In the genomic region with DNA sequence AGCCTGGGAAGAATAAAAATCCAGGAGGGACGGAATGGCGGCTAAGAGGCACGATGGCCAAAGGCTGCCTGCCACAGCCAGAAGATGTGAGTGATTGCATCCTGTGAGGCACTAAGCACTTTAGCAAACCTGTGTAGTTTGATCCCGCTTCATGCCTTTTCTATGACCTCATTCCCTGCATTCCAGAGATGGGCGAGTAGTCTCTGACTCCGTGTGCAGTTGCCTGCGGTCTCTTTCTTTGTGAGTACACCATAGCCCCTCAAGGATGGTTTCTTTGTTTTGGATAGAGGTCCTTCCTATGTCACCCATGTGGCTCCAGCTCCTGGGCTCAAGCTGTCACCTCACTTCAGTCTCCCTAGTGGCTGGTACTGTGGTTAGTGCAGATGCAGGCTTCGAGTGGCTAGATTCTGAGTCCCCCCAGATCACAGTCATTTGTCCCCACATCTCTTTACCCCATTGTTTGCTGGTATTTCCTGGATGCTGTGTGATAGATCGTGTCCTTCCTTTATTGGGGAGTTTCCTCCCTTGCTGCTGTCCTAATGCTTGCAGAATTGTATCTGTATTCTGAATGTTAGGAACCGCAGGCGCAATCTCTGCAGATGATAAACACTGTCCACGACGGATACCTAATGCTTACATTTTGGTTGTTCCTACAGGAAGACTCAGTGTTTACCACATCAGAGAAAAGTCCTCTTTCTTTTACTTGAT, we compare ENCODE assay signal across 11 mouse cellular contexts.
DNase-seq lines count a peak whose midpoint lies in the region; ATAC-seq and TF ChIP-seq lines count a peak whose summit lies in the region.
"Had no signal": no experiment of that assay in that cellular context is flagged by ENCODE, and none has a peak within 500 bp of the region (broad histone marks: within the 10 kb centered on the region; RNA-seq: fewer than 3 reads in every experiment).

No protein-coding gene starts in this region.

- peak; percentile 69; the same call in 1 of the 2 replicates for ATAC-seq in lung, embryonic 15.5 days (ENCODE audit: borderline replicate concordance, extremely low read depth, low FRiP score, low TSS enrichment)
- peak; percentile 43; the same call in 1 of the 2 replicates for ATAC-seq in stomach, embryonic 15.5 days (ENCODE audit: insufficient read depth, low FRiP score, low read depth)
- no peak for ATAC-seq in hindbrain, postnatal 0 days

- H3K27ac ChIP-seq in gastrocnemius, adult 2 months: peak overlapping the region; percentile 63
- H3K27ac ChIP-seq in lung, embryonic 15.5 days: peak overlapping the region; percentile 65
- peak overlapping the region; percentile 73; the same call in 1 of the 2 replicates for H3K27ac ChIP-seq in limb, embryonic 10.5 days
- H3K27ac ChIP-seq in stomach, embryonic 15.5 days: no peak overlapping the region; the same call in 1 of the 2 replicates
- no peak overlapping the region for H3K27ac ChIP-seq in hindbrain, postnatal 0 days
- H3K27ac ChIP-seq: liver, embryonic 13.5 days; neural tube, embryonic 12.5 days had no signal

- H3K27me3 ChIP-seq in lung, embryonic 15.5 days: no peaks in the 10 kb centered on the region
- H3K27me3 ChIP-seq in limb, embryonic 10.5 days (ENCODE audit: low read depth, poor library complexity, severe bottlenecking): no peaks in the 10 kb centered on the region
- no peaks in the 10 kb centered on the region for H3K27me3 ChIP-seq in stomach, embryonic 15.5 days (replicated peaks)
- H3K27me3 ChIP-seq in hindbrain, postnatal 0 days (ENCODE audit: insufficient read depth, low read length): no peaks in the 10 kb centered on the region
- H3K27me3 ChIP-seq: liver, embryonic 13.5 days; neural tube, embryonic 12.5 days had no signal

- H3K36me3 ChIP-seq in lung, embryonic 15.5 days: no peaks in the 10 kb centered on the region
- no peaks in the 10 kb centered on the region for H3K36me3 ChIP-seq in limb, embryonic 10.5 days
- H3K36me3 ChIP-seq in stomach, embryonic 15.5 days: no peaks in the 10 kb centered on the region
- H3K36me3 ChIP-seq in hindbrain, postnatal 0 days (ENCODE audit: insufficient read depth, low read length): no peaks in the 10 kb centered on the region
- H3K36me3 ChIP-seq: liver, embryonic 13.5 days; neural tube, embryonic 12.5 days had no signal

- peak overlapping the region; percentile 23; the same call in 1 of the 2 replicates for H3K4me2 ChIP-seq in lung, embryonic 15.5 days
- no peak overlapping the region for H3K4me2 ChIP-seq in stomach, embryonic 15.5 days
- H3K4me2 ChIP-seq in hindbrain, postnatal 0 days (ENCODE audit: low read depth, low read length): no peak overlapping the region
- H3K4me2 ChIP-seq: liver, embryonic 13.5 days; neural tube, embryonic 12.5 days had no signal

- 20% methylated on average over 13 of the region's 13 CpGs for WGBS in lung, embryonic 15.5 days
- WGBS in limb, embryonic 10.5 days: 48% methylated on average over 13 of the region's 13 CpGs
- 25% methylated on average over 13 of the region's 13 CpGs for WGBS in stomach, embryonic 15.5 days
- 69% methylated on average over 13 of the region's 13 CpGs for WGBS in hindbrain, postnatal 0 days

- no peaks in the 10 kb centered on the region for H3K9me3 ChIP-seq in lung, embryonic 15.5 days
- H3K9me3 ChIP-seq in limb, embryonic 10.5 days (replicated peaks): no peaks in the 10 kb centered on the region
- no peaks in the 10 kb centered on the region for H3K9me3 ChIP-seq in stomach, embryonic 15.5 days
- no peaks in the 10 kb centered on the region for H3K9me3 ChIP-seq in hindbrain, postnatal 0 days (ENCODE audit: low read length)
- H3K9me3 ChIP-seq: liver, embryonic 13.5 days; neural tube, embryonic 12.5 days had no signal

- DNase-seq in gastrocnemius, adult 2 months: peak; percentile 37
- DNase-seq in gastrocnemius, postnatal 25 days: no peak
- DNase-seq in lung, postnatal 14 days: no peak
- DNase-seq in limb, embryonic 10.5 days (ENCODE audit: low spot score): peak; percentile 35
- no peak for DNase-seq in gastrocnemius, adult 8-10 months (ENCODE audit: low spot score in 2 of 2)
- no peak for DNase-seq in hindbrain, postnatal 0 days (ENCODE audit: low spot score)
- DNase-seq: cerebellum, postnatal 10 days; liver, embryonic 13.5 days had no signal

- TF ChIP-seq CTCF in gastrocnemius, adult 2 months (IDR thresholded peaks at IDR 0.05): no peak
- no peak for TF ChIP-seq CTCF in hindbrain, postnatal 0 days (IDR thresholded peaks at IDR 0.05; ENCODE audit: low read depth)

- intact Hi-C loops in gastrocnemius, adult 2 months (cut with DNase I): no loop called here

- H3K9ac ChIP-seq in lung, embryonic 15.5 days: no peak overlapping the region
- no peak overlapping the region for H3K9ac ChIP-seq in stomach, embryonic 15.5 days
- no peak overlapping the region for H3K9ac ChIP-seq in hindbrain, postnatal 0 days (replicated peaks; ENCODE audit: low read length)
- H3K9ac ChIP-seq: liver, embryonic 13.5 days; neural tube, embryonic 12.5 days had no signal

- H3K4me1 ChIP-seq in lung, embryonic 15.5 days: peaks cover 35% of the 10 kb centered on the region
- peaks cover 19% of the 10 kb centered on the region for H3K4me1 ChIP-seq in limb, embryonic 10.5 days
- peaks cover 22% of the 10 kb centered on the region for H3K4me1 ChIP-seq in stomach, embryonic 15.5 days
- no peaks in the 10 kb centered on the region for H3K4me1 ChIP-seq in hindbrain, postnatal 0 days (ENCODE audit: insufficient read depth, low read length)
- H3K4me1 ChIP-seq: liver, embryonic 13.5 days had no signal

- H3K4me3 ChIP-seq in gastrocnemius, adult 2 months: no peak overlapping the region
- H3K4me3 ChIP-seq in lung, embryonic 15.5 days: no peak overlapping the region
- no peak overlapping the region for H3K4me3 ChIP-seq in limb, embryonic 10.5 days
- no peak overlapping the region for H3K4me3 ChIP-seq in stomach, embryonic 15.5 days (replicated peaks)
- H3K4me3 ChIP-seq in hindbrain, postnatal 0 days (ENCODE audit: low read length): no peak overlapping the region
- H3K4me3 ChIP-seq: liver, embryonic 13.5 days; neural tube, embryonic 12.5 days had no signal

Comparison
In these comparisons a context has a peak if more than half of its experiments do, and no peak if none do; other contexts are left out.
1. DNase-seq: peak in gastrocnemius, adult 2 months (single experiment) and limb, embryonic 10.5 days (single experiment); none in gastrocnemius, postnatal 25 days (single experiment), lung, postnatal 14 days (single experiment), gastrocnemius, adult 8-10 months (0 of 2) and hindbrain, postnatal 0 days (single experiment).
2. H3K27ac ChIP-seq: peak in gastrocnemius, adult 2 months (single experiment), lung, embryonic 15.5 days (single experiment) and limb, embryonic 10.5 days (single experiment); none in stomach, embryonic 15.5 days (single experiment) and hindbrain, postnatal 0 days (single experiment).